Mouse (Mus musculus) kidney, postnatal 0 days (tissue): ENCODE measurements around the gene Fos. TPM values are rescaled to one million over a fixed set of nuclear protein-coding genes. Genes with fewer than 3 reads are reported as not detected.

Experiments
- ATAC-seq: fragments of 200-750 bp; cut with Nextera tagmentation; replicated peaks from 2 replicates; pipeline ENCODE4 v1.8.0; 2017; ENCODE audit warnings: low read depth, moderate number of reproducible peaks, moderate TSS enrichment, moderate library complexity; ENCODE audit not compliant: low FRiP score
- DNase-seq: peaks from one replicate; pipeline ENCODE4 v3.0.0-alpha.2; 2016; ENCODE audit warnings: low spot score
- H3K27ac ChIP-seq: fragments of 300-500 bp; sonication (generic); 2 replicates; pipeline ENCODE4 v1.5.1; 2014; ENCODE audit warnings: mild to moderate bottlenecking
- H3K27me3 ChIP-seq: fragments of 300-500 bp; sonication (generic); 2 replicates; pipeline ENCODE4 v1.6.1; 2014; ENCODE audit warnings: low read length, mixed read lengths; ENCODE audit not compliant: insufficient read depth
- H3K36me3 ChIP-seq: fragments of 300-500 bp; sonication (generic); 2 replicates; pipeline ENCODE4 v1.6.1; 2014; ENCODE audit warnings: low read length, mixed read lengths; ENCODE audit not compliant: insufficient read depth
- H3K4me1 ChIP-seq: fragments of 300-500 bp; sonication (generic); replicated peaks from 2 replicates; pipeline ENCODE4 v1.6.1; 2014; ENCODE audit warnings: antibody characterized with exemption, low read length, mixed read lengths; ENCODE audit not compliant: insufficient read depth
- H3K4me2 ChIP-seq: fragments of 300-500 bp; sonication (generic); 2 replicates; pipeline ENCODE4 v1.6.1; 2014; ENCODE audit warnings: mild to moderate bottlenecking, low read length, moderate library complexity, mixed read lengths
- H3K4me3 ChIP-seq: fragments of 300-500 bp; sonication (generic); replicated peaks from 2 replicates; pipeline ENCODE4 v1.5.1; 2014; ENCODE audit warnings: low read depth, low read length
- H3K9ac ChIP-seq: fragments of 300-500 bp; sonication (generic); 2 replicates; pipeline ENCODE4 v1.6.1; 2014; ENCODE audit warnings: low read depth, low read length
- H3K9me3 ChIP-seq: fragments of 300-500 bp; sonication (generic); replicated peaks from 2 replicates; pipeline ENCODE4 v1.6.1; 2016; ENCODE audit warnings: low read length, inconsistent platforms, mixed read lengths
- CTCF ChIP-seq: IDR thresholded peaks from 2 replicates; pipeline ENCODE4 v1.5.1; 2016; ENCODE audit warnings: antibody characterized with exemption, low read depth, mild to moderate bottlenecking, moderate library complexity
- WGBS: fragments of 180-500 bp; shearing (Covaris S2); extraction: QIAGEN DNeasy Blood & Tissue Kit; methylation state at CpG from one replicate; pipeline ENCODE4 v1.1.7; 2014; 5-methylcytosine and 5-hydroxymethylcytosine counted together
- polyA plus RNA-seq: library from polyadenylated mRNA; unstranded; fragments of >200 nt; fragmentation: Nextera tagmentation; extraction: Ambion mirVana; gene quantifications from 2 replicates; pipeline ENCODE4 v1.2.1, GENCODE M21; 2015

The Fos gene
- polyA plus RNA-seq, 1 experiment from 2014 or later: 3.9 TPM

DNA sequence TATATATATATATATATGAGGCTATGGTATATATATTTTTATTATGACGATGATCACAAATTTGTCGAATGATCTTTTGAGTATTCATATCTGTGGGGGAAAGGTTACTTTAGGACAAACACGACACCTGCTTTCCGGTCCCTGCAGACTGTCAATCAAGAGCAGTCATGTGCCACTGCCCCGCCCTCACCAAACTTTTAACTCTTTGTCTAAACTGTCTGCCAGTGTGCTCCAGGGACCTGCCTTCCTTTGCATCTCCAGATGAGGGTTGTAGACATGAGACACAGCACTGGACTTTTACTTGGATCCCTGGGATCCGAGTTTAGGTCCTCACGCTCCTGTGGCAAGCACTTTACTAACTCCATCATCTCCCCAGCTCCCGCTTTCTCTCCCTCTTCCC, 25.3 kb downstream of the Fos start:
- H3K9me3 ChIP-seq: no peaks in the 10 kb centered on the region
- H3K4me1 ChIP-seq: no peaks in the 10 kb centered on the region
- no peak for ATAC-seq
- no peak overlapping the region for H3K27ac ChIP-seq
- no peak overlapping the region for H3K9ac ChIP-seq
- WGBS: 71% methylated on average over 8 of the region's 8 CpGs
- no peak overlapping the region for H3K4me3 ChIP-seq
- H3K36me3 ChIP-seq: no peaks in the 10 kb centered on the region
- H3K4me2 ChIP-seq: no peak overlapping the region
- H3K27me3 ChIP-seq: no peaks in the 10 kb centered on the region
- no peak for DNase-seq
- TF ChIP-seq CTCF: no peak

DNA sequence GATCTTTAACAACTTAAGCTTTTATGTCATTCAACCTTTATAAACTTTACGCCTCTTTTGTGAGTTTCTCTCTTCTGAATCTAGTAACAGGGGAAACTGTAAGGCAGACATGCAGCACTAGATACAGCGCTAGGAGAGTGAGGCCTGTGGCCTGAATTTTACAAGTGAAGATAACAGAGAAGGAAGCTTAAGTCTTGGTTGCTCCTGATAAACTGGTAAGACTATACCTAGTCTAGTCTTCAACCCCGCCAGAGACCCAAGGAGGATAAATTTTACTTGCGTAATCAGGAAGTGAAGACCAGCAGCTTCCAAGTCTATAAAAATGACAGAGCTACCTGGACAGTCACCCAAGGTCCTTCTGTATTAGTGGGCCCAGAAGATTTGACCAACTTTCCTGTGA, 29.0 kb downstream of the Fos start:
- Histone ChIP-seq H3K4me3 (no peak overlapping the region), H3K36me3 (no peaks in the 10 kb centered on the region), H3K4me1 (no peaks in the 10 kb centered on the region), H3K9me3 (no peaks in the 10 kb centered on the region), H3K27ac (no peak overlapping the region), H3K27me3 (no peaks in the 10 kb centered on the region), H3K9ac (no peak overlapping the region), H3K4me2 (no peak overlapping the region)
- no peak for DNase-seq
- no peak for TF ChIP-seq CTCF
- no peak for ATAC-seq
- 92% methylated on average over 4 of the region's 4 CpGs for WGBS

DNA sequence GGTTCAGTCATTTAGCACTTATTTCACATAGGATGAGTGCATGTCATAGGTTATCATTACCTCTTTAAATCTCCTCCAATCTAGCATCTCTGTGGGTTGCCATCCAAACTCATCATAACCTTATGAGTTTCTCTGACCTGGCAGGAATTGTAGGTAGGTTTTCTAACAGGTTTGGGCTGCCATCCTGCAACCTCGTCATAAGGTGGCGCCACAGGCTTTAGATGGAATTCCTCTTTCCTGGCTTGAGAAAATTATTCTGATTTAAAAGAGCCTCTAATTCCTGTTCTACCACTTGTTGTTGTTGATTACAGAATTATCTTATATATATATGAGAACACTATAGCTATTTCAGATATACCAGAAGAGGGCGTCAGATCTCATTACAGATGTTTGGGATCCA, 34.5 kb downstream of the Fos start:
- Histone ChIP-seq H3K4me1 (no peaks in the 10 kb centered on the region), H3K4me2 (no peak overlapping the region), H3K27ac (no peak overlapping the region), H3K27me3 (no peaks in the 10 kb centered on the region), H3K4me3 (no peak overlapping the region), H3K36me3 (no peaks in the 10 kb centered on the region), H3K9ac (no peak overlapping the region), H3K9me3 (no peaks in the 10 kb centered on the region)
- peak; percentile 66 for DNase-seq
- no peak for ATAC-seq
- peak; percentile 76 for TF ChIP-seq CTCF
- WGBS: 20% methylated on average over 3 of the region's 3 CpGs

DNA sequence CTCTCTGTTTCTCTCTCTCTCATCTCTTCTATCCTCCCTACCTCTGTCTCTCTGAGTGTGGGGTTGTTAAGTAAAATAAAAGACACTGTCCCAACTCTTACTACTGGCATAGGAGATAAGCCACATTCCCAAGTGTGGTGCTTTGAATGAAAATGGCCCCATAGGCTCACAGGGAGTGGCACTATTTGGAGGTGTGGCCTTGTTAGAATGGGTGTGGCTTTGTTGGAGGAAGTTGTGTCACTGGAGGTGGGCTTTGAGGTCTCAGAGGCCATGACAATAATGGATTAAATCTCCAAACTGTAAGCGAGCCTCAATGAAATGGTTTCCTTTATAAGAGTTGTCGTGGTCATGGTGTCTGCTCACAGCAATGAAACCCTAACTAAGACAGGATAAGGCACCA, 36.3 kb downstream of the Fos start:
- DNase-seq (no peak), ATAC-seq (no peak)
- no peak overlapping the region for H3K4me2 ChIP-seq
- H3K9ac ChIP-seq: no peak overlapping the region
- no peaks in the 10 kb centered on the region for H3K4me1 ChIP-seq
- no peaks in the 10 kb centered on the region for H3K9me3 ChIP-seq
- no peak for TF ChIP-seq CTCF
- H3K27me3 ChIP-seq: no peaks in the 10 kb centered on the region
- H3K4me3 ChIP-seq: no peak overlapping the region
- no peaks in the 10 kb centered on the region for H3K36me3 ChIP-seq
- 96% methylated on average over 2 of the region's 2 CpGs for WGBS
- no peak overlapping the region for H3K27ac ChIP-seq

DNA sequence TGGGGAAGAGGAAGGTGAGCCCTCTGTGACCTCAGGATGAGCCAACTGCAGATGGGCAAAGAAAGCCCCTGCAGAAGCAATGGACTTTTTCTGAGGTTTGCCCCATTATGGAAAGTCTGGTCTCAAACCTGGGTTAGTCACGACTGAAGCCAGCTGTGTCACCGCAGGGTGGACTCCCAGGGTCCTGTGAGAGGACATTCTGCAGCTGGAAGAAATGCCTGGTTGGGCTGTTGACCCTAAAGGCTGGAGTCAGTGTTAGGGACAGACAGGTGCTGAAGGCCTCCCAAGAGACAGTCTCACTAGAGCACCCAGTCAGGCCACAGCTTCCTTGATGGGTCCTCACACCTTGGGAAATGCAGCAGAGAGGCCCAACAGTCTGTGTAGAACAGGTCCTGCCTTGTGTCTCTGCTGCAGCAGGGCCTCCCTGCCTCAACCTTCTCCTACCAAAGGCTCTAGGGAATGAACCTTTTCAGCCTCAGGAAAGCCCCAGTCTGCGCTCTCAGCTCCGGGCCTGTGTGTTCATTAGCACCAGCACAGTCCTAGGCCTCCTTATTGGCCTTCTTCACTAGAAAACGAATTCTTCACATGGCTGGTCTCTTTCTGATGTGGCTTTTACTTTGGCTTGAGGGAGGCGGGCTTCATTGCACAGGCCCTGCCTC, 40.2 kb downstream of the Fos start:
- 68% methylated on average over 6 of the region's 6 CpGs for WGBS
- Histone ChIP-seq H3K9me3 (no peaks in the 10 kb centered on the region), H3K4me2 (no peak overlapping the region), H3K4me3 (no peak overlapping the region), H3K36me3 (no peaks in the 10 kb centered on the region), H3K27ac (no peak overlapping the region), H3K27me3 (no peaks in the 10 kb centered on the region), H3K4me1 (no peaks in the 10 kb centered on the region), H3K9ac (no peak overlapping the region)
- no peak for TF ChIP-seq CTCF
- DNase-seq (no peak), ATAC-seq (no peak)

DNA sequence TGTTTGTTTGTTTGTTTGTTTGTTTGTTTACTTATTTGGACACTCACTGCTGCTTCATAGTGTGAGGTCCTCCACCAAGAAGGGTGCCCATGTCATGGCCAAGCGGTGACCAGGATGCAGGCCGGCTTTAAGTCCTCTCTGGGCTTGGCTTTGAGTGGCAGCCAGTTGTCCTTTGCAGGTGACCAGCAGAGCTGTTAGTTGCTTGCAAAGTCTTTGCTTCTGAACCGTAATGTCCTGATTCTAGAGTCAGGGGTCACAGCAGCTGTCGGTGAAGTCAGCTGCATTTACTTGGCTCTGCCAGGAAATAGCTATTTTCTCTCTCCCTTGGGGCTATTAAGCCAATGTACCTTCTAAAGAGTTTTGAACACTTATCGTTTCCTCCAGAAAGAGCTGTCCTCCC, 41.3 kb downstream of the Fos start:
- Histone ChIP-seq H3K27me3 (no peaks in the 10 kb centered on the region), H3K4me3 (no peak overlapping the region), H3K9ac (no peak overlapping the region), H3K9me3 (no peaks in the 10 kb centered on the region), H3K27ac (no peak overlapping the region), H3K4me2 (no peak overlapping the region), H3K36me3 (no peaks in the 10 kb centered on the region), H3K4me1 (no peaks in the 10 kb centered on the region)
- no peak for ATAC-seq
- TF ChIP-seq CTCF: no peak
- 53% methylated on average over 5 of the region's 5 CpGs for WGBS
- DNase-seq: no peak

DNA sequence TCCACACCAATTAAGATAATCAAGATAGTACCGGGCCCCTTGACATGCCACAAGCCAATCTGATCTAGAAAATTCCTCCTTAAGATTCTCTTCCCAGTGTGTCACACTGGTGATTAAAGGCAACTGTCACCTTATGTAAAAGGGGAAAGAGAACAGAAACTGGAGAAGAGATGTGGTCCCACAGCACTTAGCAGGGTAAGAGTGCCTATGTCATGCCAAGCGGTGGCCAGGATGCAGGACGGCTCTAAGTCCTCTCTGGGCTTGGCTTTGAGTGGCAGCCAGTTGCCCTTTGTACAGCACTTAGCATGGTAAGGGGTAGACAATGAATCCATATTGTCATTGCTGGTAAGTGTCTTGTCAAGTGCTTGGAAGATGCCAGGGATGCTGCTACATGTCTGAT, 42.2 kb downstream of the Fos start:
- WGBS: 84% methylated on average over 3 of the region's 3 CpGs
- DNase-seq: no peak
- H3K9me3 ChIP-seq: no peaks in the 10 kb centered on the region
- no peaks in the 10 kb centered on the region for H3K4me1 ChIP-seq
- no peaks in the 10 kb centered on the region for H3K36me3 ChIP-seq
- no peaks in the 10 kb centered on the region for H3K27me3 ChIP-seq
- no peak overlapping the region for H3K9ac ChIP-seq
- H3K27ac ChIP-seq: no peak overlapping the region
- no peak overlapping the region for H3K4me2 ChIP-seq
- no peak for TF ChIP-seq CTCF
- H3K4me3 ChIP-seq: no peak overlapping the region
- no peak for ATAC-seq
